Mouse (Mus musculus) MEL (cell line): ENCODE measurements around the gene Clec16a. TPM values are rescaled to one million over a fixed set of nuclear protein-coding genes. Genes with fewer than 3 reads are reported as not detected.

Experiments used
- DNase-seq: peaks from one replicate; pipeline ENCODE4 v3.0.0; 2011; ENCODE audit warnings: low read depth, low spot score
- H3K27ac ChIP-seq: 2 replicates; pipeline ENCODE4 v1.5.1; 2012; ENCODE audit warnings: low read depth, mild to moderate bottlenecking, control low read depth, low read length, moderate library complexity; ENCODE audit not compliant: control insufficient read depth
- H3K27me3 ChIP-seq, 2 experiments: fragments of 150-350 bp in 1 of 2; sonication (generic) in 1 of 2; 2 replicates each; pipeline ENCODE4 v1.6.1; 2012; ENCODE audit warnings: low read length in 2 of 2, mild to moderate bottlenecking in 2 of 2, improper control_type of control experiment in 1 of 2, moderate library complexity in 1 of 2; ENCODE audit not compliant: insufficient read depth in 2 of 2, control insufficient read depth in 1 of 2
- H3K36me3 ChIP-seq, 2 experiments: 2 replicates each; pipeline ENCODE4 v1.6.1; 2012 to 2014; ENCODE audit warnings: low read length in 2 of 2, improper control_type of control experiment in 1 of 2, inconsistent platforms in 1 of 2, mild to moderate bottlenecking in 1 of 2; ENCODE audit not compliant: insufficient read depth in 2 of 2, control insufficient read depth in 1 of 2
- H3K4me1 ChIP-seq, 2 experiments: fragments of 150-350 bp in 1 of 2; sonication (generic) in 1 of 2; 2 replicates each; pipeline ENCODE4 v1.6.1; 2012; ENCODE audit warnings: low read length in 2 of 2, improper control_type of control experiment in 1 of 2, mild to moderate bottlenecking in 1 of 2; ENCODE audit not compliant: insufficient read depth in 2 of 2, control insufficient read depth in 1 of 2
- H3K4me3 ChIP-seq, 2 experiments: fragments of 150-350 bp in 1 of 2; sonication (generic) in 1 of 2; 2 replicates each; pipeline ENCODE4 v1.5.1; 2012; ENCODE audit warnings: low read depth in 2 of 2, low read length in 2 of 2, mild to moderate bottlenecking in 2 of 2, moderate library complexity in 2 of 2, control low read depth in 1 of 2, improper control_type of control experiment in 1 of 2; ENCODE audit not compliant: control insufficient read depth in 1 of 2, insufficient read depth in 1 of 2
- H3K79me2 ChIP-seq: 2 replicates; pipeline ENCODE4 v1.6.1; 2012; ENCODE audit warnings: mild to moderate bottlenecking, low read length, moderate library complexity; ENCODE audit not compliant: control insufficient read depth, poor library complexity, insufficient read depth
- H3K9ac ChIP-seq: 2 replicates; pipeline ENCODE4 v1.6.1; 2012; ENCODE audit warnings: low read depth, mild to moderate bottlenecking, control low read depth, low read length, moderate library complexity; ENCODE audit not compliant: control insufficient read depth, poor library complexity, severe bottlenecking
- H3K9me3 ChIP-seq: fragments of 150-350 bp; sonication (generic); replicated peaks from 2 replicates; pipeline ENCODE4 v1.6.1; 2012; ENCODE audit warnings: mild to moderate bottlenecking, low read length, improper control_type of control experiment, moderate library complexity; ENCODE audit not compliant: insufficient read depth
- CTCF ChIP-seq, 3 experiments: IDR thresholded peaks in 2 of 3; conservative IDR thresholded peaks in 1 of 3; 2 replicates each; pipeline ENCODE4 v1.5.1; 2011 to 2012; ENCODE audit warnings: low read length in 3 of 3, low read depth in 2 of 3, mild to moderate bottlenecking in 2 of 3, improper control_type of control experiment in 1 of 3, inconsistent platforms in 1 of 3, mixed read lengths in 1 of 3, moderate library complexity in 1 of 3; ENCODE audit not compliant: control insufficient read depth in 1 of 3, insufficient read depth in 1 of 3, poor library complexity in 1 of 3, severe bottlenecking in 1 of 3
- ETS1 ChIP-seq: IDR thresholded peaks from 2 replicates; pipeline ENCODE4 v1.6.1; 2012; ENCODE audit warnings: low read depth, mild to moderate bottlenecking, inconsistent platforms, low read length, improper control_type of control experiment, moderate library complexity
- GATA1 ChIP-seq: IDR thresholded peaks from 2 replicates; pipeline ENCODE4 v1.6.1; 2011; ENCODE audit warnings: low read depth, low read length, improper control_type of control experiment
- KAT2A ChIP-seq: conservative IDR thresholded peaks from 2 replicates; pipeline ENCODE4 v1.6.1; 2012; ENCODE audit warnings: low read depth, low read length, improper control_type of control experiment, inconsistent platforms
- MAFK ChIP-seq: IDR thresholded peaks from 2 replicates; pipeline ENCODE4 v1.6.1; 2011; ENCODE audit warnings: low read depth, mild to moderate bottlenecking, low read length, improper control_type of control experiment, borderline replicate concordance
- MAX ChIP-seq: IDR thresholded peaks from 2 replicates; pipeline ENCODE4 v1.6.1; 2011; ENCODE audit warnings: low read length, improper control_type of control experiment
- MXI1 ChIP-seq: IDR thresholded peaks from 2 replicates; pipeline ENCODE4 v1.6.1; 2011; ENCODE audit warnings: mild to moderate bottlenecking, low read depth, low read length, improper control_type of control experiment
- NELFE ChIP-seq: IDR thresholded peaks from 2 replicates; pipeline ENCODE4 v1.6.1; 2011; ENCODE audit warnings: low read depth, low read length, improper control_type of control experiment
- POLR2A ChIP-seq, 2 experiments: IDR thresholded peaks; 2 replicates each; pipeline ENCODE4 v1.6.1; 2011 to 2012; ENCODE audit warnings: low read length in 2 of 2, mild to moderate bottlenecking in 2 of 2, control low read depth in 1 of 2, improper control_type of control experiment in 1 of 2, low read depth in 1 of 2, moderate library complexity in 1 of 2; ENCODE audit not compliant: control insufficient read depth in 1 of 2, insufficient read depth in 1 of 2, poor library complexity in 1 of 2
- SIN3A ChIP-seq: IDR thresholded peaks from 2 replicates; pipeline ENCODE4 v1.6.1; 2012; ENCODE audit warnings: low read length, improper control_type of control experiment, inconsistent platforms
- ZMIZ1 ChIP-seq: IDR thresholded peaks from 2 replicates; pipeline ENCODE4 v1.6.1; 2012; ENCODE audit warnings: low read depth, mild to moderate bottlenecking, inconsistent platforms, low read length, improper control_type of control experiment, moderate library complexity
- ZNF384 ChIP-seq: IDR thresholded peaks from 2 replicates; pipeline ENCODE4 v1.6.1; 2012; ENCODE audit warnings: low read depth, mild to moderate bottlenecking, inconsistent platforms, low read length, improper control_type of control experiment
- polyA plus RNA-seq, 2 experiments: library from polyadenylated mRNA; stranded (reverse) in 1 of 2; unstranded in 1 of 2; fragments of >175 nt in 1 of 2; fragments of >200 nt in 1 of 2; gene quantifications; 2 replicates each; pipeline versions ENCODE4 v1.2.1 to v1.2.4; 2012; ENCODE audit warnings: low replicate concordance in 2 of 2, low read depth in 1 of 2; ENCODE audit not compliant: insufficient read length in 2 of 2, insufficient read depth in 1 of 2, missing spikeins in 1 of 2
- total RNA-seq: library from RNA; depleted of rRNA; stranded (reverse); fragments of 300-350 nt; gene quantifications from 2 replicates; pipeline ENCODE4 v1.2.3, GENCODE M21; 2012

The Clec16a gene
- total and polyA plus RNA-seq, 3 experiments: 10.4 to 49.3 (median 22.1) TPM

DNA sequence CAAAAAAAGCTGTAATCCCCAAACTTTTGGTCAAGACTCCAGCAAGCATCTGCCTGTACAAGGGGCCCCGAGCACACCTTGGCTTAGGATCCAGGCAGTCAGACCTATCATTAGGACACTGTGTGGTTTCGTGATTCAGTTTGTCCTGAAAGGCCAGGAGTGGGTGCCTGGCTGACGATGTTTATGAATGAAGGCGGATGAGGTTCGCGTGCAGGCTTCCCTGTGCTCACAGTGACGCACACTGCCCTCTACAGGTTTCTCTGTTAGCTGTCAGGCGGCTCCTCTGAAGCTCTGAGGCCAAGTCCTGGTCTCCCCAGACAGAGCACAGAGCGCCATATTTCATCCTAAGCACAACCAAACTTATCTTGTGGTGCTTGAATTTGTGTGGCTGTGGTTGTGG is 241.1 kb downstream of the Clec16a start (continued):
- TF ChIP-seq MAFK (no peak), ZMIZ1 (no peak)
- TF ChIP-seq, all 39 proteins: peak for 13

DNA sequence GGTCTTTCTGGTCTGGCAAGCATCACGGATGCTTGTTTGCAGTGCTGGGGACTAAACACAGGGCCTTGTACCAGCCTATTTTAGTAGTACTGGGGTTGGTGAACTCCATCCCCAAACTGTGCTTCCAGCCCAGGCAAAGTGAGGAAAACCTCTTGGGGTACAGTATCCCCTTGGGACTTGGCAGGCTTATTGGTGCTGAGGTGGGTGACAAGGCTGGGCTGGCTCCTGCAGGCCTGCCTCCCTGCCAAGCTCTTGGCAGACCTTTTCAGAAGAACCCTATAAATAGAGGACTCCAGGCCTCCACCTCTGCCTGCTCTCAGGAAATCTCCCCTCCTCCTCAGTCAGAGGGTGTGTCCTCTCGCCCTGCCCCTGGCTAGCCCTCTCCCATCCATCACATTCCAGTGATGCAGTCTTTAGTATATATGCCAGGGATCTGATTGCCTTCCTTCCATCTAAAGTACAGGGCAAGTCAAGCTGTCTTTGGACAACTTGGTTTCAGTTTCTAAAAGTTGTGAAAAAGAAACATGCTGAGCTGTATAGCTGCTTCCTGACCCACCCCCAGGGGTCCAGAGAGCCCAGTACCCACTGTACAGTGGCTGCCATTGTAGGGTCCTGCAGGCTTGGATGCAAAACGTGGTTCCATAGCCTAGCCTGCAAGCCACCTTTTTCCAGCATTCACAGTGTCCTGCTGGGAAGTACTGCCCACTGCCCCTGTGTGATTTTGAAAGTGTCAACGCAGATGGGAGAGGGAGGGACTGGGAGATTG is 241.8 kb downstream of the Clec16a start:
- Histone ChIP-seq H3K9ac (no peak overlapping the region), H3K9me3 (no peaks in the 10 kb centered on the region), H3K4me1 (peaks cover 0 to 3% of the 10 kb centered on the region in 2 experiments; a peak in 1 of 4 replicates)
- no peak for TF ChIP-seq ZNF384
- TF ChIP-seq SIN3A: no peak
- no peak for TF ChIP-seq NELFE
- no peak for TF ChIP-seq KAT2A
- no peak for TF ChIP-seq MAX
- TF ChIP-seq CTCF (IDR thresholded peaks at IDR 0.05 in 2 of 3, conservative IDR thresholded peaks at IDR 0.05 in 1 of 3; ENCODE audit: control insufficient read depth in 1 of 3, insufficient read depth in 1 of 3, low read depth in 2 of 3, low read length in 3 of 3, poor library complexity in 1 of 3, severe bottlenecking in 1 of 3): no peak
- TF ChIP-seq GATA1: no peak
- TF ChIP-seq ETS1: no peak
- TF ChIP-seq, all 39 proteins: peak for 0
- H3K4me3 ChIP-seq: 0 out of 4 replicates have a peak overlapping the region, but pooled peaks of 1 of the 2 experiments have one; percentile 25
- peaks cover 0 to 4% of the 10 kb centered on the region in 2 experiments; a peak in 2 of 4 replicates for H3K27me3 ChIP-seq
- no peaks in the 10 kb centered on the region for H3K36me3 ChIP-seq
- DNase-seq: no peak
- no peaks in the 10 kb centered on the region; the same call in 1 of the 2 replicates for H3K79me2 ChIP-seq
- H3K27ac ChIP-seq: no peak overlapping the region

DNA sequence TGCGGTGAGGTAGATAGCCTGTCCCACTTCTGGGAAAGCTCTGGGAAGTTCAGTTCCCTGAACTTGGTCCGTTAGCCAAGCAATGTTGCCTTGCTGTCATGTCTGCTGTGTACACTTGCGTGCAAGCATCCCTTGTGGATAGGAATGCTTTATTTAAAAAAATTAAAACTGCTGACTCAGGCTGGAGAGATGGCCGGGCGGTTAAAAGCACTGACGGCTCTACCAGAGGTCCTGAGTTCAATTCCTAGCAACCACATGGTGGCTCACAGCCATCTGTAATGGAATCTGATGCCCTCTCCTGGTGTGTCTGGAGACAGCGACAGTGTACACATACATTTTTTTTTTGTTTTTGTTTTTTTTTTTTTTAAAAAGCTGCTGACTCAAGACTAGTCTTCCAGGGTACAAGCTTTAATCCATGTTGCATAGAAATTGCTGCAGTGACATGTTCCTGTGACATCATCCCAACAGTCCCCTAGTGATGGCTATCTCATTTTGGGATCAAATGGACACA is 242.5 kb downstream of the Clec16a start:
- Histone ChIP-seq H3K9me3 (no peaks in the 10 kb centered on the region), H3K79me2 (no peaks in the 10 kb centered on the region; the same call in 1 of the 2 replicates), H3K27me3 (peaks cover 0 to 4% of the 10 kb centered on the region in 2 experiments; a peak in 2 of 4 replicates), H3K9ac (no peak overlapping the region), H3K36me3 (no peaks in the 10 kb centered on the region), H3K4me1 (peaks cover 0 to 3% of the 10 kb centered on the region in 2 experiments; a peak in 1 of 4 replicates), H3K4me3 (no peak overlapping the region), H3K27ac (no peak overlapping the region)
- peak; percentile 52 for TF ChIP-seq ZNF384
- no peak for TF ChIP-seq MXI1
- TF ChIP-seq POLR2A (IDR thresholded peaks at IDR 0.05; ENCODE audit: control insufficient read depth in 1 of 2, insufficient read depth in 1 of 2, low read depth in 1 of 2, low read length in 2 of 2, poor library complexity in 1 of 2): no peak
- no peak for DNase-seq
